ENCODE assay signal across 8 mouse cellular contexts in the genomic region with DNA sequence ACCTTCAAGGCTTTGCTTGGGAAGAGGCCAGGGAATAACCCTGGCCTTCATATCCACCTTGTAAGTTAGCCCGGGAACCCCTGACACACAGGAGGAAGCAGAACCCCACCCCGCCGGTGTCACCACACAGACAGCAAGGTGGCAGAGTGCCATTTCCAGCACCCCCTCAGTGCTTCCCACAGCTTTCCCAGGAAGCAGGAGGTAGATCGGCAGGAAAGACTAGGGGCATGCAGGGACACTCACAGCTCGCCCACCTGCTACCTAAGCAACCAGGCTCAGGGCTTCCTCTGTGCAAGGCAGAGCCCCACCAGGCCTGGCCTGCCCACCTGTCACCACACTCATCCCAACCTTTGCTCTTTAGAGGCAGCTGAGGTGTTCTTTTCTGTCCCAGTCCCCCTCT. TPM values are rescaled to one million over a fixed set of nuclear protein-coding genes. Genes with fewer than 3 reads are reported as not detected.
DNase-seq lines count a peak whose midpoint lies in the region; ATAC-seq and TF ChIP-seq lines count a peak whose summit lies in the region.

No protein-coding gene starts in this region.

- TF ChIP-seq EP300 in heart, postnatal 0 days (IDR thresholded peaks at IDR 0.05; ENCODE audit: low read depth): no peak

- H3K4me2 ChIP-seq in heart, postnatal 0 days (ENCODE audit: low read depth, low read length): peak overlapping the region; percentile 75

- H3K36me3 ChIP-seq in heart, postnatal 0 days (replicated peaks; ENCODE audit: control insufficient read depth, insufficient read depth, low read length): peaks cover 12% of the 10 kb centered on the region
- peaks cover 63% of the 10 kb centered on the region for H3K36me3 ChIP-seq in limb, embryonic 10.5 days

- peak; percentile 38 for DNase-seq in kidney, adult 9 months
- DNase-seq in kidney, adult 18-20 months: no peak
- DNase-seq in cerebellum, postnatal 10 days: peak; percentile 64 to 68
- DNase-seq in heart, postnatal 0 days (ENCODE audit: low spot score): no peak
- DNase-seq in limb, embryonic 10.5 days (ENCODE audit: low spot score): no peak
- peak; percentile 34 for DNase-seq in skeletal muscle tissue, adult 2 months (ENCODE audit: low read depth, low spot score)
- no peak for DNase-seq in testis, postnatal 10 days (ENCODE audit: low spot score)
- DNase-seq in ovary, postnatal 14 days (ENCODE audit: low spot score): no peak

- TF ChIP-seq CTCF in heart, postnatal 0 days (IDR thresholded peaks at IDR 0.05; ENCODE audit: low read depth): no peak

- no peaks in the 10 kb centered on the region for H3K9me3 ChIP-seq in heart, postnatal 0 days (replicated peaks; ENCODE audit: control insufficient read depth, low read length)
- no peaks in the 10 kb centered on the region for H3K9me3 ChIP-seq in limb, embryonic 10.5 days (replicated peaks)

- H3K27me3 ChIP-seq in heart, postnatal 0 days (ENCODE audit: control insufficient read depth, insufficient read depth, low read length): no peaks in the 10 kb centered on the region
- H3K27me3 ChIP-seq in limb, embryonic 10.5 days (ENCODE audit: low read depth, poor library complexity, severe bottlenecking): no peaks in the 10 kb centered on the region

- H3K4me1 ChIP-seq in heart, postnatal 0 days (ENCODE audit: control insufficient read depth, insufficient read depth): peaks cover 42% of the 10 kb centered on the region
- peaks cover 72% of the 10 kb centered on the region for H3K4me1 ChIP-seq in limb, embryonic 10.5 days

- 56% methylated on average over 5 of the region's 5 CpGs for WGBS in heart, postnatal 0 days
- 82% methylated on average over 5 of the region's 5 CpGs for WGBS in limb, embryonic 10.5 days

- H3K4me3 ChIP-seq in heart, postnatal 0 days (ENCODE audit: low read depth, low read length): peak overlapping the region; percentile 67
- H3K4me3 ChIP-seq in limb, embryonic 10.5 days: peak overlapping the region; percentile 71; the same call in 1 of the 2 replicates

- no peak for ATAC-seq in heart, postnatal 0 days (ENCODE audit: insufficient read depth, low read depth)

- H3K27ac ChIP-seq in heart, postnatal 0 days (ENCODE audit: low read depth): no peak overlapping the region
- H3K27ac ChIP-seq in limb, embryonic 10.5 days: peak overlapping the region; percentile 90; the same call in 1 of the 2 replicates

- 0 out of 2 replicates have a peak overlapping the region, but pooled peaks have one; percentile 76 for H3K9ac ChIP-seq in heart, postnatal 0 days (replicated peaks; ENCODE audit: low read depth, low read length)

RNA-seq across cellular contexts. Expression of gene Tet3, which starts 19.1 kb away (rescaled TPM):
- total RNA-seq in heart, postnatal 0 days (2014; rRNA removed; ENCODE audit: low replicate concordance): 14.1 and 17.3 TPM in 2 replicates
- 16.4 and 17.2 TPM in 2 replicates for polyA plus RNA-seq in heart, postnatal 0 days (2015; fragmentation: Nextera tagmentation; extraction: Ambion mirVana)
- polyA plus RNA-seq in limb, embryonic 10.5 days (2016; fragmentation: Nextera tagmentation; extraction: Ambion mirVana): 40.1 and 42.7 TPM in 2 replicates

Comparison
In these comparisons a context has a peak if more than half of its experiments do, and no peak if none do; other contexts are left out.
1. DNase-seq: peak in kidney, adult 9 months (single experiment), cerebellum, postnatal 10 days (2 of 2) and skeletal muscle tissue, adult 2 months (single experiment); none in kidney, adult 18-20 months (single experiment), heart, postnatal 0 days (single experiment), limb, embryonic 10.5 days (single experiment), testis, postnatal 10 days (single experiment) and ovary, postnatal 14 days (single experiment).